8 mouse cellular contexts compared by ENCODE assay signal in genomic region chr17:32349851-32350381, GRCm38 (mm10). TPM values are rescaled to one million over a fixed set of nuclear protein-coding genes. Genes with fewer than 3 reads are reported as not detected.
DNase-seq lines count a peak whose midpoint lies in the region; ATAC-seq and TF ChIP-seq lines count a peak whose summit lies in the region.

No protein-coding gene starts in this region.

- ATAC-seq in intestine, embryonic 15.5 days: no peak
- ATAC-seq in neural tube, embryonic 12.5 days (ENCODE audit: low FRiP score, low read depth): peak; percentile 54

- H3K9me3 ChIP-seq in intestine, embryonic 15.5 days: no peaks in the 10 kb centered on the region
- H3K9me3 ChIP-seq in neural tube, embryonic 12.5 days: no peaks in the 10 kb centered on the region

- no peak for TF ChIP-seq CTCF in spleen, adult 2 months (IDR thresholded peaks at IDR 0.05; ENCODE audit: extremely low read depth, insufficient read depth, insufficient read length, insufficient replicate concordance)

- H3K4me3 ChIP-seq in spleen, adult 2 months (ENCODE audit: extremely low read depth, insufficient read depth, insufficient read length): peak overlapping the region; percentile 84
- peak overlapping the region; percentile 65 for H3K4me3 ChIP-seq in intestine, embryonic 15.5 days (replicated peaks)
- H3K4me3 ChIP-seq in neural tube, embryonic 12.5 days: peak overlapping the region; percentile 63

- TF ChIP-seq POLR2A in spleen, adult 2 months (IDR thresholded peaks at IDR 0.05; ENCODE audit: low read depth, low read length): no peak

- H3K27me3 ChIP-seq in spleen, adult 2 months (ENCODE audit: control insufficient read depth, insufficient read depth, low read length): no peaks in the 10 kb centered on the region
- no peaks in the 10 kb centered on the region for H3K27me3 ChIP-seq in intestine, embryonic 15.5 days (replicated peaks)
- no peaks in the 10 kb centered on the region for H3K27me3 ChIP-seq in neural tube, embryonic 12.5 days (replicated peaks)

- peak overlapping the region; percentile 69 for H3K4me2 ChIP-seq in intestine, embryonic 15.5 days (replicated peaks)
- H3K4me2 ChIP-seq in neural tube, embryonic 12.5 days (replicated peaks): peak overlapping the region; percentile 82

- DNase-seq in cerebellum, adult 9-10 months: peak; percentile 70
- no peak for DNase-seq in cerebellum, postnatal 4 days (ENCODE audit: low spot score in 2 of 2)
- peak in 1 of 2 experiments; percentile 12 for DNase-seq in spleen, adult 2 months (ENCODE audit: low read depth in 1 of 2, low spot score in 2 of 2)
- DNase-seq in spleen, postnatal 4 days (ENCODE audit: low spot score in 2 of 2): no peak
- DNase-seq in adrenal gland, postnatal 14 days: no peak
- DNase-seq in spleen, adult 12 weeks (ENCODE audit: low spot score): no peak

- peaks cover 9% of the 10 kb centered on the region for H3K36me3 ChIP-seq in spleen, adult 2 months (ENCODE audit: control insufficient read depth, insufficient read depth, low read length)
- peaks cover 4% of the 10 kb centered on the region for H3K36me3 ChIP-seq in intestine, embryonic 15.5 days
- peaks cover 21% of the 10 kb centered on the region for H3K36me3 ChIP-seq in neural tube, embryonic 12.5 days

- peak overlapping the region; percentile 79 for H3K27ac ChIP-seq in spleen, adult 2 months (ENCODE audit: insufficient read depth, low read length)
- H3K27ac ChIP-seq in intestine, embryonic 15.5 days: peak overlapping the region; percentile 54
- peak overlapping the region; percentile 60; the same call in 1 of the 2 replicates for H3K27ac ChIP-seq in neural tube, embryonic 12.5 days

- WGBS in spleen, adult 2 months: under 1% methylated on average over 24 of the region's 24 CpGs
- under 1% methylated on average over 24 of the region's 24 CpGs for WGBS in intestine, embryonic 15.5 days
- WGBS in neural tube, embryonic 12.5 days: under 1% methylated on average over 24 of the region's 24 CpGs

- peaks cover 5% of the 10 kb centered on the region; the same call in 1 of the 2 replicates for H3K4me1 ChIP-seq in spleen, adult 2 months (ENCODE audit: control insufficient read depth, insufficient read depth, insufficient read length)
- 0 out of 2 replicates have a peak, but pooled peaks cover 5% of the 10 kb centered on the region for H3K4me1 ChIP-seq in intestine, embryonic 15.5 days (replicated peaks)
- peaks cover 17% of the 10 kb centered on the region for H3K4me1 ChIP-seq in neural tube, embryonic 12.5 days

- peak overlapping the region; percentile 70 for H3K9ac ChIP-seq in intestine, embryonic 15.5 days
- peak overlapping the region; percentile 74 for H3K9ac ChIP-seq in neural tube, embryonic 12.5 days

RNA-seq across cellular contexts. Expression of gene Akap8l, which starts 0.5 kb away (rescaled TPM):
- polyA plus RNA-seq in spleen, adult 2 months (2012; rRNA removed): 136 and 169 TPM in 2 replicates
- polyA plus RNA-seq in intestine, embryonic 15.5 days (2015; fragmentation: Nextera tagmentation; extraction: Ambion mirVana): 62.6 and 72.3 TPM in 2 replicates
- polyA plus RNA-seq in neural tube, embryonic 12.5 days (2016; fragmentation: Nextera tagmentation; extraction: Ambion mirVana): 135 and 136 TPM in 2 replicates
- 85.5 and 95.0 TPM in 2 replicates for total RNA-seq in adrenal gland, postnatal 14 days (2021)

RNA-seq across cellular contexts. Expression of gene Akap8, which starts 28.9 kb away (rescaled TPM):
- polyA plus RNA-seq in spleen, adult 2 months (2012; rRNA removed): 105 and 115 TPM in 2 replicates
- 83.2 and 85.6 TPM in 2 replicates for polyA plus RNA-seq in intestine, embryonic 15.5 days (2015; fragmentation: Nextera tagmentation; extraction: Ambion mirVana)
- polyA plus RNA-seq in neural tube, embryonic 12.5 days (2016; fragmentation: Nextera tagmentation; extraction: Ambion mirVana): 124 and 126 TPM in 2 replicates
- total RNA-seq in adrenal gland, postnatal 14 days (2021): 78.9 and 96.2 TPM in 2 replicates

RNA-seq across cellular contexts. Expression of gene Wiz, which starts 39.3 kb away (rescaled TPM):
- polyA plus RNA-seq in spleen, adult 2 months (2012; rRNA removed): 22.4 and 29.4 TPM in 2 replicates
- polyA plus RNA-seq in intestine, embryonic 15.5 days (2015; fragmentation: Nextera tagmentation; extraction: Ambion mirVana): 24.6 and 24.7 TPM in 2 replicates
- 41.4 and 50.5 TPM in 2 replicates for polyA plus RNA-seq in neural tube, embryonic 12.5 days (2016; fragmentation: Nextera tagmentation; extraction: Ambion mirVana)
- 41.8 and 47.9 TPM in 2 replicates for total RNA-seq in adrenal gland, postnatal 14 days (2021)

RNA-seq across cellular contexts. Expression of gene Rasal3, which starts 53.5 kb away (rescaled TPM):
- polyA plus RNA-seq in spleen, adult 2 months (2012; rRNA removed): 157 and 183 TPM in 2 replicates
- 1.7 and 1.8 TPM in 2 replicates for polyA plus RNA-seq in intestine, embryonic 15.5 days (2015; fragmentation: Nextera tagmentation; extraction: Ambion mirVana)
- polyA plus RNA-seq in neural tube, embryonic 12.5 days (2016; fragmentation: Nextera tagmentation; extraction: Ambion mirVana): 0.66 and 1.7 TPM in 2 replicates
- 1.7 and 18.1 TPM in 2 replicates for total RNA-seq in adrenal gland, postnatal 14 days (2021)
